Mouse (Mus musculus) kidney, adult 2 months (tissue): ENCODE measurements around the gene Klk14.
"Not testable (repeated sequence)": the region's sequence is repeated elsewhere in the genome, so short reads cannot be mapped to it uniquely, and the experiment has no call there.

Experiments used
- CTCF ChIP-seq: fragments of 200-500 bp; conservative IDR thresholded peaks from 2 replicates; pipeline ENCODE4 v1.5.1; 2011; ENCODE audit warnings: low read depth, mild to moderate bottlenecking, control low read depth, low read length, moderate library complexity, mixed read lengths; ENCODE audit not compliant: insufficient read depth, insufficient read length
- POLR2A ChIP-seq: fragments of 200-500 bp; IDR thresholded peaks from one replicate; pipeline ENCODE4 v1.6.1; 2011; ENCODE audit warnings: low read depth, low read length, control low read depth

DNA sequence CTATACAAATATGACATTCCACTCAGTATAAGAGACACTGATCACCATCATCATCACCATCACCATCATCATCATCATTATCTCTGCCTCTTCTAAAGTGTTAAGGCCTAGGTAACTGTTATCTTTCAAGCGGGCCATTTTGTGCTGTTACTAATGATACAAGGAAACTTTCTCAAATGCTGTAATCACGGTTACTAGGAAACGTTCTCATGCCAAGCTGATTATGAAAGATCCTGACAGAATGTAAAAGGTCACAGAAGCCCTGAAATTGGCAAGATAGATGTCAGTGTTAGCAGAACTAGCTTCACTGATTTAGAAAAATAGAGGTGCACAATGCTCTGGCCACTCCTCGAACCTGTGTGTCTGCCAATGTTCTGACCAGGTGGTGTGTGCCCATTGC is 23.0 kb upstream of the Klk14 start:
- TF ChIP-seq CTCF, POLR2A: not testable (repeated sequence)
